Mouse (Mus musculus) CH12.LX (cell line): ENCODE data around the gene Gm5294. TPM values are rescaled to one million over a fixed set of nuclear protein-coding genes. Genes with fewer than 3 reads are reported as not detected.

Experiments used
- polyA plus RNA-seq: library from polyadenylated mRNA; unstranded; fragments of >175 nt; gene quantifications from 2 replicates; pipeline ENCODE4 v1.2.1, GENCODE M21; 2012; ENCODE audit warnings: low read depth; ENCODE audit not compliant: insufficient read length
- total RNA-seq, 2 experiments: library from RNA; depleted of rRNA; stranded (reverse); fragments of 300-350 nt in 1 of 2; fragments of >200 nt in 1 of 2; gene quantifications; 2 replicates each; pipeline ENCODE4 v1.2.3; 2012 to 2014

Gm5294 gene
- total and polyA plus RNA-seq, 3 experiments = not detected

Other genes starting within 250 kb of the Gm5294 start
- 15.8 and 16.4 TPM in 2 replicates for gene Zfp68, start 200.3 kb upstream of the Gm5294 start, total RNA-seq (2012; rRNA removed)
- gene Zfp68, start 200.3 kb upstream of the Gm5294 start, total RNA-seq (2014; rRNA removed) = 27.7 and 33.8 TPM in 2 replicates
- gene Zfp68, start 200.3 kb upstream of the Gm5294 start, polyA plus RNA-seq = 13.7 and 16.7 TPM in 2 replicates
- gene A430033K04Rik, start 197.2 kb upstream of the Gm5294 start, total RNA-seq (2012; rRNA removed) = 6.1 and 6.9 TPM in 2 replicates
- 6.7 and 6.8 TPM in 2 replicates for gene A430033K04Rik, start 197.2 kb upstream of the Gm5294 start, total RNA-seq (2014; rRNA removed)
- 3.7 and 4.2 TPM in 2 replicates for gene A430033K04Rik, start 197.2 kb upstream of the Gm5294 start, polyA plus RNA-seq
- gene Fam20c, start 65.6 kb upstream of the Gm5294 start, total RNA-seq (2012; rRNA removed) = 0.13 and 0.50 TPM in 2 replicates
- gene Fam20c, start 65.6 kb upstream of the Gm5294 start, total RNA-seq (2014; rRNA removed) = 0.15 TPM in 2 replicates
- gene Fam20c, start 65.6 kb upstream of the Gm5294 start, polyA plus RNA-seq = 0.46 and 0.84 TPM in 2 replicates
- 20.3 and 26.5 TPM in 2 replicates for gene Pdgfa, start 177.3 kb downstream of the Gm5294 start, total RNA-seq (2012; rRNA removed)
- gene Pdgfa, start 177.3 kb downstream of the Gm5294 start, total RNA-seq (2014; rRNA removed) = 24.4 and 30.7 TPM in 2 replicates
- gene Pdgfa, start 177.3 kb downstream of the Gm5294 start, polyA plus RNA-seq = 22.2 and 27.5 TPM in 2 replicates